Mouse (Mus musculus) cerebellum, adult 2 months (tissue): ENCODE results near the gene Ccdc13. TPM values are rescaled to one million over a fixed set of nuclear protein-coding genes. Genes with fewer than 3 reads are reported as not detected.
A peak's percentile ranks its signal among the peaks of the same experiment; 100 is the strongest.

Experiments
- DNase-seq, 2 experiments: peaks; one replicate each; pipeline ENCODE4 v3.0.0; 2021
- H3K27ac ChIP-seq: fragments of 200-500 bp; 2 replicates; pipeline ENCODE4 v1.5.1; 2012; ENCODE audit warnings: low read length, control low read depth, inconsistent platforms; ENCODE audit not compliant: insufficient read depth
- H3K27me3 ChIP-seq: fragments of 200-500 bp; 2 replicates; pipeline ENCODE4 v1.6.1; 2012; ENCODE audit warnings: inconsistent platforms, mild to moderate bottlenecking, low read length, moderate library complexity; ENCODE audit not compliant: control insufficient read depth, insufficient read depth
- H3K4me1 ChIP-seq: fragments of 200-500 bp; 2 replicates; pipeline ENCODE4 v1.6.1; 2011; ENCODE audit warnings: low read length; ENCODE audit not compliant: control insufficient read depth, insufficient read depth
- H3K4me3 ChIP-seq: fragments of 200-500 bp; replicated peaks from 2 replicates; pipeline ENCODE3; 2011; ENCODE audit warnings: mild to moderate bottlenecking, low read depth, low read length, control low read depth; ENCODE audit not compliant: insufficient read depth
- CTCF ChIP-seq: fragments of 200-500 bp; IDR thresholded peaks from 2 replicates; pipeline ENCODE4 v1.5.1; 2011; ENCODE audit warnings: low read depth, mild to moderate bottlenecking, control low read depth, low read length, moderate library complexity, borderline replicate concordance; ENCODE audit not compliant: insufficient read depth
- POLR2A ChIP-seq: fragments of 200-500 bp; IDR thresholded peaks from 2 replicates; pipeline ENCODE4 v1.6.1; 2011; ENCODE audit warnings: low read length, control low read depth, borderline replicate concordance; ENCODE audit not compliant: insufficient read depth
- WGBS: fragments of 180-500 bp; shearing (Covaris S2); methylation state at CpG from one replicate; pipeline ENCODE4 v1.1.7; 2018; 5-methylcytosine and 5-hydroxymethylcytosine counted together
- polyA plus RNA-seq: library from polyadenylated mRNA; depleted of rRNA; stranded (reverse); fragments of >200 nt; gene quantifications from 2 replicates; pipeline ENCODE4 v1.2.3, GENCODE M21; 2012

Gene Ccdc13
- polyA plus RNA-seq, 1 experiment, result 18.5 TPM

GRCm38 (mm10) chr9:121858153-121858488, 18.9 kb upstream of the Ccdc13 start, which contains the start of gene Higd1a:
Gene Higd1a (minus strand): TSS chr9:121858362.
- TF ChIP-seq CTCF (no peak), POLR2A (no peak)
- no peaks in the 10 kb centered on the region for H3K27me3 ChIP-seq
- no peak for DNase-seq
- WGBS, result 5% methylated on average over 6 of the region's 6 CpGs
- H3K4me1 ChIP-seq, result no peaks in the 10 kb centered on the region
- H3K4me3 ChIP-seq, result peak within 1 kb of the TSS; percentile 97
- H3K27ac ChIP-seq, result peak within 1 kb of the TSS; percentile 90

- Histone ChIP-seq H3K27ac (peak overlapping the region; percentile 90; the same call in 1 of the 2 replicates), H3K4me1 (no peaks in the 10 kb centered on the region), H3K27me3 (no peaks in the 10 kb centered on the region), H3K4me3 (peak overlapping the region; percentile 97)
- TF ChIP-seq POLR2A, result peak; percentile 46; the same call in 1 of the 2 replicates
- no peak for TF ChIP-seq CTCF
- under 1% methylated on average over 70 of the region's 70 CpGs for WGBS
- DNase-seq, result peak; percentile 97
Observed at GRCm38 (mm10) chr9:121857474-121858152, 18.4 kb upstream of the Ccdc13 start.

GRCm38 (mm10) chr9:121856649-121857416, 17.6 kb upstream of the Ccdc13 start:
- peak overlapping the region; percentile 97 for H3K4me3 ChIP-seq
- TF ChIP-seq POLR2A (no peak), CTCF (no peak)
- no peak for DNase-seq
- WGBS, result under 1% methylated on average over 39 of the region's 39 CpGs
- H3K27me3 ChIP-seq, result no peaks in the 10 kb centered on the region
- H3K27ac ChIP-seq, result peak overlapping the region; percentile 72
- no peaks in the 10 kb centered on the region for H3K4me1 ChIP-seq

- TF ChIP-seq CTCF (no peak), POLR2A (no peak)
- DNase-seq, result no peak
- 98% methylated on average over 3 of the region's 3 CpGs for WGBS
Observed at GRCm38 (mm10) chr9:121854246-121854645, 15.0 kb upstream of the Ccdc13 start.

GRCm38 (mm10) chr9:121847842-121848241, 8.6 kb upstream of the Ccdc13 start:
- Histone ChIP-seq H3K4me3 (no peak overlapping the region), H3K4me1 (no peaks in the 10 kb centered on the region), H3K27me3 (no peaks in the 10 kb centered on the region), H3K27ac (no peak overlapping the region)
- TF ChIP-seq POLR2A (no peak), CTCF (no peak)
- DNase-seq, result no peak
- 79% methylated on average over 5 of the region's 5 CpGs for WGBS

More at GRCm38 (mm10) chr9:121854246-121854645, 15.0 kb upstream of the Ccdc13 start:
- H3K4me3 ChIP-seq, result no peak overlapping the region
- no peaks in the 10 kb centered on the region for H3K27me3 ChIP-seq
- no peak overlapping the region for H3K27ac ChIP-seq
- no peaks in the 10 kb centered on the region for H3K4me1 ChIP-seq

GRCm38 (mm10) chr9:121847138-121847537, 7.9 kb upstream of the Ccdc13 start:
- WGBS, result 58% methylated on average over 4 of the region's 4 CpGs
- Histone ChIP-seq H3K4me3 (no peak overlapping the region), H3K4me1 (no peaks in the 10 kb centered on the region), H3K27me3 (no peaks in the 10 kb centered on the region), H3K27ac (no peak overlapping the region)
- DNase-seq, result no peak
- TF ChIP-seq POLR2A, result no peak
- TF ChIP-seq CTCF, result no peak

- Histone ChIP-seq H3K4me3 (no peak overlapping the region), H3K27me3 (no peaks in the 10 kb centered on the region), H3K4me1 (no peaks in the 10 kb centered on the region), H3K27ac (no peak overlapping the region)
- TF ChIP-seq POLR2A (no peak), CTCF (peak; percentile 75)
- DNase-seq, result peak; percentile 22 to 30
- whole genome bisulfite sequencing, result 40% methylated on average over 10 of the region's 10 CpGs
Observed at GRCm38 (mm10) chr9:121846526-121847118, 7.4 kb upstream of the Ccdc13 start.

- Histone ChIP-seq H3K4me3 (no peak overlapping the region), H3K27ac (no peak overlapping the region), H3K27me3 (no peaks in the 10 kb centered on the region), H3K4me1 (no peaks in the 10 kb centered on the region)
- no peak for DNase-seq
- no peak for TF ChIP-seq CTCF
- no peak for TF ChIP-seq POLR2A
- 94% methylated on average over 2 of the region's 2 CpGs for WGBS
Observed at GRCm38 (mm10) chr9:121842914-121843313, 3.7 kb upstream of the Ccdc13 start.
